Mouse (Mus musculus) liver, embryonic 15.5 days (tissue): Measurements from ENCODE around the gene Mef2c. TPM values are rescaled to one million over a fixed set of nuclear protein-coding genes. Genes with fewer than 3 reads are reported as not detected.

Experiments used
- ATAC-seq: fragments of 200-750 bp; cut with Nextera tagmentation; 2 replicates; pipeline ENCODE4 v1.8.0; 2017; ENCODE audit warnings: moderate number of reproducible peaks, mild to moderate bottlenecking, moderate library complexity; ENCODE audit not compliant: insufficient read depth
- H3K27ac ChIP-seq: fragments of 300-500 bp; sonication (generic); replicated peaks from 2 replicates; pipeline ENCODE4 v1.5.1; 2015; ENCODE audit warnings: mild to moderate bottlenecking, inconsistent platforms
- H3K27me3 ChIP-seq: fragments of 300-500 bp; sonication (generic); 2 replicates; pipeline ENCODE4 v1.6.1; 2015; ENCODE audit warnings: mild to moderate bottlenecking, inconsistent platforms
- H3K36me3 ChIP-seq: fragments of 300-500 bp; sonication (generic); replicated peaks from 2 replicates; pipeline ENCODE4 v1.6.1; 2015; ENCODE audit warnings: moderate library complexity, mild to moderate bottlenecking, inconsistent platforms
- H3K4me1 ChIP-seq: fragments of 300-500 bp; sonication (generic); replicated peaks from 2 replicates; pipeline ENCODE4 v1.6.1; 2015; ENCODE audit warnings: inconsistent platforms
- H3K4me2 ChIP-seq: fragments of 300-500 bp; sonication (generic); 2 replicates; pipeline ENCODE4 v1.6.1; 2015; ENCODE audit warnings: moderate library complexity, mild to moderate bottlenecking, inconsistent platforms
- H3K4me3 ChIP-seq: fragments of 300-500 bp; sonication (generic); replicated peaks from 2 replicates; pipeline ENCODE4 v1.5.1; 2015; ENCODE audit warnings: mild to moderate bottlenecking, inconsistent platforms
- H3K9ac ChIP-seq: fragments of 300-500 bp; sonication (generic); 2 replicates; pipeline ENCODE4 v1.6.1; 2015; ENCODE audit warnings: moderate library complexity, mild to moderate bottlenecking, inconsistent platforms
- H3K9me3 ChIP-seq: fragments of 300-500 bp; sonication (generic); replicated peaks from 2 replicates; pipeline ENCODE4 v1.6.1; 2016; ENCODE audit warnings: inconsistent platforms
- WGBS: fragments of 180-500 bp; shearing (Covaris S2); methylation state at CpG from one replicate; pipeline ENCODE4 v1.1.7; 2015; ENCODE audit warnings: mixed read lengths; ENCODE audit not compliant: insufficient replicate concordance; 5-methylcytosine and 5-hydroxymethylcytosine counted together
- polyA plus RNA-seq: library from polyadenylated mRNA; unstranded; fragments of >200 nt; fragmentation: Nextera tagmentation; extraction: Ambion mirVana; gene quantifications from 2 replicates; pipeline ENCODE4 v1.2.1, GENCODE M21; 2015

Mef2c gene
- polyA plus RNA-seq, 1 experiment from 2014 or later: 12.0 TPM

GRCm38 (mm10) chr13:83667051-83667450 is 163.2 kb downstream of the Mef2c start:
- no peak overlapping the region for H3K27ac ChIP-seq
- WGBS: 55% methylated on average over 3 of the region's 3 CpGs
- H3K36me3 ChIP-seq: no peaks in the 10 kb centered on the region
- no peaks in the 10 kb centered on the region for H3K9me3 ChIP-seq
- no peaks in the 10 kb centered on the region for H3K4me1 ChIP-seq
- H3K27me3 ChIP-seq: no peaks in the 10 kb centered on the region
- no peak overlapping the region for H3K4me3 ChIP-seq
- H3K4me2 ChIP-seq: no peak overlapping the region
- H3K9ac ChIP-seq: no peak overlapping the region
- no peak for ATAC-seq

GRCm38 (mm10) chr13:83707611-83708010 is 203.8 kb downstream of the Mef2c start:
- Histone ChIP-seq H3K36me3 (no peaks in the 10 kb centered on the region), H3K9ac (no peak overlapping the region), H3K9me3 (no peaks in the 10 kb centered on the region), H3K27me3 (peaks cover 16% of the 10 kb centered on the region), H3K4me1 (no peaks in the 10 kb centered on the region), H3K27ac (no peak overlapping the region), H3K4me3 (no peak overlapping the region), H3K4me2 (no peak overlapping the region)
- 49% methylated on average over 2 of the region's 2 CpGs for WGBS
- ATAC-seq: no peak

- Histone ChIP-seq H3K9me3 (no peaks in the 10 kb centered on the region), H3K4me3 (no peak overlapping the region), H3K4me2 (no peak overlapping the region), H3K36me3 (no peaks in the 10 kb centered on the region), H3K27me3 (peaks cover 69% of the 10 kb centered on the region), H3K4me1 (0 out of 2 replicates have a peak, but pooled peaks cover 4% of the 10 kb centered on the region), H3K27ac (no peak overlapping the region), H3K9ac (no peak overlapping the region)
- WGBS: 16% methylated on average over 5 of the region's 5 CpGs
- no peak for ATAC-seq
These were observed 209.0 kb downstream of the Mef2c start for GRCm38 (mm10) chr13:83712778-83713380.

GRCm38 (mm10) chr13:83713661-83714291 is 209.9 kb downstream of the Mef2c start:
- no peaks in the 10 kb centered on the region for H3K9me3 ChIP-seq
- no peaks in the 10 kb centered on the region for H3K36me3 ChIP-seq
- no peak overlapping the region for H3K4me2 ChIP-seq
- peaks cover 78% of the 10 kb centered on the region for H3K27me3 ChIP-seq
- no peak overlapping the region for H3K4me3 ChIP-seq
- no peak for ATAC-seq
- 0 out of 2 replicates have a peak, but pooled peaks cover 4% of the 10 kb centered on the region for H3K4me1 ChIP-seq
- 3% methylated on average over 19 of the region's 19 CpGs for WGBS
- H3K27ac ChIP-seq: no peak overlapping the region
- H3K9ac ChIP-seq: no peak overlapping the region

- Histone ChIP-seq H3K9ac (no peak overlapping the region), H3K27ac (no peak overlapping the region), H3K4me3 (no peak overlapping the region), H3K4me2 (no peak overlapping the region), H3K9me3 (no peaks in the 10 kb centered on the region), H3K27me3 (peaks cover 87% of the 10 kb centered on the region), H3K36me3 (no peaks in the 10 kb centered on the region), H3K4me1 (0 out of 2 replicates have a peak, but pooled peaks cover 4% of the 10 kb centered on the region)
- 3% methylated on average over 22 of the region's 22 CpGs for WGBS
- ATAC-seq: no peak
These were observed 210.9 kb downstream of the Mef2c start for GRCm38 (mm10) chr13:83714466-83715307.

GRCm38 (mm10) chr13:83715308-83715785 is 211.5 kb downstream of the Mef2c start:
- Histone ChIP-seq H3K4me3 (no peak overlapping the region), H3K27me3 (peaks cover 93% of the 10 kb centered on the region), H3K27ac (no peak overlapping the region), H3K9me3 (no peaks in the 10 kb centered on the region), H3K36me3 (no peaks in the 10 kb centered on the region), H3K9ac (no peak overlapping the region), H3K4me1 (0 out of 2 replicates have a peak, but pooled peaks cover 4% of the 10 kb centered on the region), H3K4me2 (no peak overlapping the region)
- no peak for ATAC-seq
- 5% methylated on average over 14 of the region's 14 CpGs for WGBS

- Histone ChIP-seq H3K36me3 (no peaks in the 10 kb centered on the region), H3K27me3 (peaks cover 95% of the 10 kb centered on the region), H3K9me3 (no peaks in the 10 kb centered on the region), H3K4me3 (no peak overlapping the region), H3K4me1 (0 out of 2 replicates have a peak, but pooled peaks cover 4% of the 10 kb centered on the region), H3K4me2 (no peak overlapping the region), H3K9ac (no peak overlapping the region), H3K27ac (no peak overlapping the region)
- 4% methylated on average over 27 of the region's 27 CpGs for WGBS
- no peak for ATAC-seq
These were observed 212.3 kb downstream of the Mef2c start for GRCm38 (mm10) chr13:83715971-83716615.
